Mouse (Mus musculus) myocyte (in vitro differentiated cells): ENCODE measurements around the gene Cdr2. TPM values are rescaled to one million over a fixed set of nuclear protein-coding genes. Genes with fewer than 3 reads are reported as not detected.
A peak's percentile ranks its signal among the peaks of the same experiment; 100 is the strongest.
"Not testable (repeated sequence)": the region's sequence is repeated elsewhere in the genome, so short reads cannot be mapped to it uniquely, and the experiment has no call there.

Experiments
- H3K27me3 ChIP-seq: one replicate; pipeline ENCODE4 v1.6.1; 2011; ENCODE audit not compliant: control insufficient read depth, insufficient read depth, insufficient read length
- H3K36me3 ChIP-seq: one replicate; pipeline ENCODE4 v1.6.1; 2011; ENCODE audit not compliant: control insufficient read depth, insufficient read depth
- H3K4me2 ChIP-seq: one replicate; pipeline ENCODE4 v1.6.1; 2011; ENCODE audit warnings: low read depth, control low read depth
- H3K4me3 ChIP-seq: one replicate; pipeline ENCODE4 v1.5.1; 2011; ENCODE audit warnings: mild to moderate bottlenecking, control low read depth, moderate library complexity
- H3K79me2 ChIP-seq: one replicate; pipeline ENCODE4 v1.6.1; 2011; ENCODE audit not compliant: control insufficient read depth, insufficient read depth
- H3ac ChIP-seq: one replicate; pipeline ENCODE4 v1.6.1; 2011; ENCODE audit not compliant: control insufficient read depth, insufficient read length
- CEBPB ChIP-seq: IDR thresholded peaks from 2 replicates; pipeline ENCODE4 v1.6.1; 2011; ENCODE audit warnings: mild to moderate bottlenecking, moderate library complexity; ENCODE audit not compliant: poor library complexity, insufficient read depth, severe bottlenecking
- E2F4 ChIP-seq: IDR thresholded peaks from one replicate; pipeline ENCODE4 v1.6.1; 2011; ENCODE audit warnings: mild to moderate bottlenecking, control low read depth, moderate library complexity; ENCODE audit not compliant: insufficient read depth
- MAX ChIP-seq: IDR thresholded peaks from one replicate; pipeline ENCODE4 v1.6.1; 2011; ENCODE audit warnings: low read depth, mild to moderate bottlenecking, control low read depth
- MYOD1 ChIP-seq, 3 experiments: IDR thresholded peaks; one replicate each; pipeline ENCODE4 v1.6.1; 2011; ENCODE audit warnings: control low read depth in 2 of 3, low read depth in 2 of 3, mild to moderate bottlenecking in 2 of 3, moderate library complexity in 1 of 3; ENCODE audit not compliant: insufficient read length in 2 of 3, control insufficient read depth in 1 of 3
- MYOG ChIP-seq, 3 experiments: IDR thresholded peaks; one replicate each; pipeline ENCODE4 v1.6.1; 2011; ENCODE audit warnings: control low read depth in 2 of 3, low read depth in 2 of 3, mild to moderate bottlenecking in 2 of 3; ENCODE audit not compliant: insufficient read length in 2 of 3, control insufficient read depth in 1 of 3, insufficient read depth in 1 of 3
- POLR2A ChIP-seq: IDR thresholded peaks from one replicate; pipeline ENCODE4 v1.6.1; 2011; ENCODE audit warnings: low read depth, mild to moderate bottlenecking, control low read depth, moderate library complexity; ENCODE audit not compliant: insufficient read length
- POLR2AphosphoS2 ChIP-seq: IDR thresholded peaks from one replicate; pipeline ENCODE4 v1.6.1; 2011; ENCODE audit warnings: low read depth, control low read depth; ENCODE audit not compliant: insufficient read length
- REST ChIP-seq: IDR thresholded peaks from one replicate; pipeline ENCODE4 v1.6.1; 2011; ENCODE audit warnings: mild to moderate bottlenecking, control low read depth, moderate library complexity; ENCODE audit not compliant: insufficient read depth, insufficient read length
- SRF ChIP-seq: IDR thresholded peaks from one replicate; pipeline ENCODE4 v1.6.1; 2011; ENCODE audit warnings: low read depth; ENCODE audit not compliant: control insufficient read depth, insufficient read length
- TCF12 ChIP-seq: IDR thresholded peaks from one replicate; pipeline ENCODE4 v1.6.1; 2011; ENCODE audit warnings: mild to moderate bottlenecking, control low read depth; ENCODE audit not compliant: poor library complexity, insufficient read depth, severe bottlenecking
- TCF3 ChIP-seq: IDR thresholded peaks from one replicate; pipeline ENCODE4 v1.6.1; 2011; ENCODE audit warnings: low read depth, control low read depth; ENCODE audit not compliant: insufficient read length
- USF1 ChIP-seq: IDR thresholded peaks from one replicate; pipeline ENCODE4 v1.6.1; 2011; ENCODE audit warnings: low read depth, mild to moderate bottlenecking, control low read depth, moderate library complexity
- polyA plus RNA-seq: library from polyadenylated mRNA; unstranded; fragments of >200 nt; fragmentation: generic; extraction: Trizol; gene quantifications from one replicate; pipeline ENCODE4 v1.2.1, GENCODE M21; 2012; ENCODE audit warnings: missing spikeins

Gene Cdr2
- polyA plus RNA-seq, 1 experiment = 9.6 TPM

GRCm38 (mm10) chr7:120960116-120960515 is 22.0 kb downstream of the Cdr2 start:
- no peak for TF ChIP-seq MYOD1 (IDR thresholded peaks at IDR 0.05; ENCODE audit: control insufficient read depth in 1 of 3, insufficient read length in 2 of 3, low read depth in 2 of 3)
- no peak for TF ChIP-seq E2F4
- TF ChIP-seq USF1 = no peak
- TF ChIP-seq MAX = no peak
- no peak for TF ChIP-seq TCF12
- TF ChIP-seq MYOG (IDR thresholded peaks at IDR 0.05; ENCODE audit: control insufficient read depth in 1 of 3, insufficient read depth in 1 of 3, insufficient read length in 2 of 3, low read depth in 2 of 3) = no peak
- no peak for TF ChIP-seq SRF
- TF ChIP-seq TCF3 = no peak
- TF ChIP-seq CEBPB = no peak
- TF ChIP-seq POLR2A = no peak
- no peak for TF ChIP-seq REST
- TF ChIP-seq POLR2AphosphoS2 = no peak
- H3K36me3 ChIP-seq = peaks cover 12% of the 10 kb centered on the region
- H3K4me2 ChIP-seq = no peak overlapping the region
- no peaks in the 10 kb centered on the region for H3K27me3 ChIP-seq
- H3K79me2 ChIP-seq = no peaks in the 10 kb centered on the region
- no peak overlapping the region for H3ac ChIP-seq
- H3K4me3 ChIP-seq = no peak overlapping the region

GRCm38 (mm10) chr7:120953591-120953990 is 28.5 kb downstream of the Cdr2 start:
- not testable (repeated sequence) for H3K4me2 ChIP-seq, H3K27me3 ChIP-seq, H3K79me2 ChIP-seq, H3K4me3 ChIP-seq, H3K36me3 ChIP-seq, H3ac ChIP-seq
- TF ChIP-seq MYOD1 (IDR thresholded peaks at IDR 0.05; ENCODE audit: control insufficient read depth in 1 of 3, insufficient read length in 2 of 3, low read depth in 2 of 3) (peak in 2 of 3 experiments; percentile 1 to 44), MYOG (IDR thresholded peaks at IDR 0.05; ENCODE audit: control insufficient read depth in 1 of 3, insufficient read depth in 1 of 3, insufficient read length in 2 of 3, low read depth in 2 of 3) (peak in 2 of 3 experiments; percentile 26 to 40)

- TF ChIP-seq MYOD1 (IDR thresholded peaks at IDR 0.05; ENCODE audit: control insufficient read depth in 1 of 3, insufficient read length in 2 of 3, low read depth in 2 of 3) = no peak
- TF ChIP-seq POLR2AphosphoS2 = no peak
- TF ChIP-seq MYOG (IDR thresholded peaks at IDR 0.05; ENCODE audit: control insufficient read depth in 1 of 3, insufficient read depth in 1 of 3, insufficient read length in 2 of 3, low read depth in 2 of 3) = no peak
- no peak for TF ChIP-seq CEBPB
- no peak for TF ChIP-seq MAX
- TF ChIP-seq USF1 = no peak
- no peak for TF ChIP-seq TCF3
- TF ChIP-seq POLR2A = no peak
- TF ChIP-seq TCF12 = no peak
- no peak for TF ChIP-seq SRF
- TF ChIP-seq E2F4 = no peak
- Histone ChIP-seq H3K27me3 (no peaks in the 10 kb centered on the region), H3K4me2 (no peak overlapping the region), H3ac (no peak overlapping the region), H3K79me2 (no peaks in the 10 kb centered on the region), H3K36me3 (peaks cover 10% of the 10 kb centered on the region), H3K4me3 (no peak overlapping the region)
Observed at GRCm38 (mm10) chr7:120943936-120944509, 38.1 kb downstream of the Cdr2 start.

- Histone ChIP-seq H3K4me3 (no peak overlapping the region), H3K27me3 (no peaks in the 10 kb centered on the region), H3ac (no peak overlapping the region), H3K79me2 (no peaks in the 10 kb centered on the region), H3K36me3 (peaks cover 10% of the 10 kb centered on the region), H3K4me2 (no peak overlapping the region)
- TF ChIP-seq CEBPB (no peak), TCF12 (no peak), MYOD1 (IDR thresholded peaks at IDR 0.05; ENCODE audit: control insufficient read depth in 1 of 3, insufficient read length in 2 of 3, low read depth in 2 of 3) (no peak), USF1 (no peak), E2F4 (no peak), SRF (no peak), POLR2AphosphoS2 (no peak), POLR2A (no peak), REST (no peak), TCF3 (no peak), MYOG (IDR thresholded peaks at IDR 0.05; ENCODE audit: control insufficient read depth in 1 of 3, insufficient read depth in 1 of 3, insufficient read length in 2 of 3, low read depth in 2 of 3) (no peak), MAX (no peak)
Observed at GRCm38 (mm10) chr7:120942506-120942905, 39.6 kb downstream of the Cdr2 start.

- TF ChIP-seq MYOD1 (IDR thresholded peaks at IDR 0.05; ENCODE audit: control insufficient read depth in 1 of 3, insufficient read length in 2 of 3, low read depth in 2 of 3) (no peak), TCF3 (no peak), MYOG (IDR thresholded peaks at IDR 0.05; ENCODE audit: control insufficient read depth in 1 of 3, insufficient read depth in 1 of 3, insufficient read length in 2 of 3, low read depth in 2 of 3) (no peak), POLR2A (no peak), REST (no peak), USF1 (no peak), SRF (no peak), POLR2AphosphoS2 (no peak), MAX (no peak), E2F4 (no peak), TCF12 (no peak), CEBPB (no peak)
- Histone ChIP-seq H3K4me2 (no peak overlapping the region), H3K79me2 (no peaks in the 10 kb centered on the region), H3ac (no peak overlapping the region), H3K27me3 (no peaks in the 10 kb centered on the region), H3K4me3 (no peak overlapping the region), H3K36me3 (peaks cover 10% of the 10 kb centered on the region)
Observed at GRCm38 (mm10) chr7:120941214-120941613, 40.9 kb downstream of the Cdr2 start.
